20 mouse cellular contexts compared by ENCODE assay signal in genomic region chr5:15896706-15897105, GRCm38 (mm10). TPM values are rescaled to one million over a fixed set of nuclear protein-coding genes. Genes with fewer than 3 reads are reported as not detected.
"Had no signal": no experiment of that assay in that cellular context is flagged by ENCODE, and none has a peak within 500 bp of the region (broad histone marks: within the 10 kb centered on the region; RNA-seq: fewer than 3 reads in every experiment).

No protein-coding gene starts in this region.

- H3K27me3 ChIP-seq: limb, embryonic 15.5 days; megakaryocyte, embryonic 14.5 days; midbrain, embryonic 13.5 days had no signal

- H3K4me2 ChIP-seq: limb, embryonic 15.5 days; liver, embryonic 11.5 days; lung, embryonic 14.5 days; midbrain, embryonic 13.5 days had no signal

- H3K4me1 ChIP-seq: limb, embryonic 15.5 days; megakaryocyte, embryonic 14.5 days; midbrain, embryonic 10.5 days; midbrain, embryonic 13.5 days had no signal

- H3K9ac ChIP-seq: limb, embryonic 15.5 days; liver, embryonic 14.5 days; liver, postnatal 0 days; lung, embryonic 14.5 days; midbrain, embryonic 13.5 days had no signal

- H3K4me3 ChIP-seq: layer of hippocampus, adult 2 months; limb, embryonic 15.5 days; megakaryocyte, embryonic 14.5 days; midbrain, embryonic 10.5 days; midbrain, embryonic 13.5 days had no signal

- DNase-seq: kidney, adult 2 months; kidney, postnatal 25 days; layer of hippocampus, adult 9-11 months; liver, postnatal 0 days; lung, embryonic 14.5 days; thymus, adult 2 months; thymus, postnatal 14 days; thymus, postnatal 4 days had no signal

- ATAC-seq: liver, postnatal 0 days; lung, postnatal 0 days; midbrain, embryonic 13.5 days; midbrain, embryonic 16.5 days had no signal

- H3K27ac ChIP-seq: kidney, postnatal 0 days; layer of hippocampus, adult 2 months; limb, embryonic 15.5 days; liver, embryonic 14.5 days; macrophage; midbrain, embryonic 10.5 days; midbrain, embryonic 13.5 days; stomach, postnatal 0 days had no signal

- H3K9me3 ChIP-seq: limb, embryonic 15.5 days; megakaryocyte, embryonic 14.5 days; midbrain, embryonic 10.5 days; midbrain, embryonic 13.5 days had no signal

- H3K36me3 ChIP-seq: limb, embryonic 15.5 days; midbrain, embryonic 10.5 days; midbrain, embryonic 13.5 days had no signal

RNA-seq across cellular contexts. Expression of gene Cacna2d1, which starts 37.8 kb away (rescaled TPM):
- polyA plus RNA-seq: macrophage had no signal
